Comparison of ENCODE assay signal across 29 mouse cellular contexts in genomic region chr14:26934891-26935290, GRCm38 (mm10). TPM values are rescaled to one million over a fixed set of nuclear protein-coding genes. Genes with fewer than 3 reads are reported as not detected.
DNase-seq lines count a peak whose midpoint lies in the region; ATAC-seq lines count a peak whose summit lies in the region.
"Had no signal": no experiment of that assay in that cellular context is flagged by ENCODE, and none has a peak within 500 bp of the region (broad histone marks: within the 10 kb centered on the region; RNA-seq: fewer than 3 reads in every experiment).

No protein-coding gene starts in this region.

- no peak overlapping the region for H3K27ac ChIP-seq in kidney, embryonic 16.5 days (ENCODE audit: low read length)
- H3K27ac ChIP-seq in forebrain, embryonic 12.5 days, result no peak overlapping the region
- H3K27ac ChIP-seq: embryonic facial prominence, embryonic 12.5 days; embryonic facial prominence, embryonic 15.5 days; forebrain, embryonic 15.5 days; heart, embryonic 15.5 days; hindbrain, embryonic 14.5 days; hindbrain, postnatal 0 days had no signal

- ATAC-seq in kidney, embryonic 16.5 days (ENCODE audit: low FRiP score, low TSS enrichment), result no peak
- ATAC-seq in forebrain, embryonic 12.5 days (ENCODE audit: low FRiP score), result no peak
- ATAC-seq: forebrain, embryonic 15.5 days; hindbrain, postnatal 0 days; Patski had no signal

- H3K4me2 ChIP-seq in kidney, embryonic 16.5 days (replicated peaks; ENCODE audit: low read depth, low read length), result no peak overlapping the region
- H3K4me2 ChIP-seq in forebrain, embryonic 12.5 days, result no peak overlapping the region
- H3K4me2 ChIP-seq: embryonic facial prominence, embryonic 12.5 days; embryonic facial prominence, embryonic 15.5 days; forebrain, embryonic 15.5 days; heart, embryonic 12.5 days; heart, embryonic 15.5 days; hindbrain, embryonic 14.5 days had no signal

- H3K36me3 ChIP-seq in kidney, embryonic 16.5 days (ENCODE audit: insufficient read depth, low read length), result peaks cover 19% of the 10 kb centered on the region; the same call in 1 of the 2 replicates
- H3K36me3 ChIP-seq in forebrain, embryonic 12.5 days (replicated peaks), result peaks cover 27% of the 10 kb centered on the region

- no peak overlapping the region for H3K9ac ChIP-seq in kidney, embryonic 16.5 days (replicated peaks; ENCODE audit: low read length)
- H3K9ac ChIP-seq in forebrain, embryonic 12.5 days, result no peak overlapping the region
- H3K9ac ChIP-seq: embryonic facial prominence, embryonic 12.5 days; embryonic facial prominence, embryonic 15.5 days; forebrain, embryonic 15.5 days; heart, embryonic 12.5 days; heart, embryonic 15.5 days; hindbrain, embryonic 14.5 days had no signal

- H3K4me1 ChIP-seq in kidney, embryonic 16.5 days (ENCODE audit: insufficient read depth, low read length), result no peaks in the 10 kb centered on the region
- H3K4me1 ChIP-seq in forebrain, embryonic 12.5 days, result no peaks in the 10 kb centered on the region
- H3K4me1 ChIP-seq: embryonic facial prominence, embryonic 12.5 days; embryonic facial prominence, embryonic 15.5 days; forebrain, embryonic 15.5 days; heart, embryonic 12.5 days; heart, embryonic 15.5 days had no signal

- H3K27me3 ChIP-seq in kidney, embryonic 16.5 days (ENCODE audit: insufficient read depth, low read length), result no peaks in the 10 kb centered on the region
- no peaks in the 10 kb centered on the region for H3K27me3 ChIP-seq in forebrain, embryonic 12.5 days
- H3K27me3 ChIP-seq: CH12.LX; embryonic facial prominence, embryonic 12.5 days; embryonic facial prominence, embryonic 15.5 days; forebrain, embryonic 15.5 days; heart, embryonic 12.5 days; heart, embryonic 15.5 days; Patski had no signal

- no peaks in the 10 kb centered on the region for H3K9me3 ChIP-seq in kidney, embryonic 16.5 days (ENCODE audit: low read length)
- no peaks in the 10 kb centered on the region for H3K9me3 ChIP-seq in forebrain, embryonic 12.5 days
- H3K9me3 ChIP-seq: embryonic facial prominence, embryonic 12.5 days; embryonic facial prominence, embryonic 15.5 days; forebrain, embryonic 15.5 days; G1E; heart, embryonic 12.5 days; heart, embryonic 15.5 days had no signal

- WGBS in kidney, embryonic 16.5 days, result 89% methylated on average over 3 of the region's 3 CpGs
- WGBS in forebrain, embryonic 12.5 days, result 88% methylated on average over 3 of the region's 3 CpGs

- H3K4me3 ChIP-seq in kidney, embryonic 16.5 days (ENCODE audit: low read length), result no peak overlapping the region
- no peak overlapping the region for H3K4me3 ChIP-seq in forebrain, embryonic 12.5 days (replicated peaks)
- H3K4me3 ChIP-seq: embryonic facial prominence, embryonic 12.5 days; embryonic facial prominence, embryonic 15.5 days; forebrain, embryonic 15.5 days; heart, embryonic 12.5 days; heart, embryonic 15.5 days had no signal

- DNase-seq in kidney, adult 18-20 months, result peak; percentile 13
- peak; percentile 52 to 66 for DNase-seq in kidney, adult 8-10 months
- DNase-seq in kidney, postnatal 10 days, result peak; percentile 29
- DNase-seq in kidney, postnatal 36 days, result peak; percentile 48 to 71
- no peak for DNase-seq in heart, adult 11 months
- DNase-seq: adrenal gland, postnatal 10 days; adrenal gland, postnatal 36 days; B cell, adult 2 months; cerebellum, adult 11 months; cerebellum, adult 2 months; cerebellum, adult 9-11 months; cerebellum, postnatal 25 days; gastrocnemius, postnatal 14 days; heart, adult 18-20 months; heart, postnatal 10 days; heart, postnatal 36 days had no signal

RNA-seq across cellular contexts. Expression of gene Appl1, which starts 36.1 kb away (rescaled TPM):
- polyA plus RNA-seq in kidney, embryonic 16.5 days (2015; fragmentation: Nextera tagmentation; extraction: Ambion mirVana), result 31.3 and 32.1 TPM in 2 replicates
- 52.0 and 54.2 TPM in 2 replicates for polyA plus RNA-seq in forebrain, embryonic 12.5 days (2016; fragmentation: Nextera tagmentation; extraction: Ambion mirVana)

RNA-seq across cellular contexts. Expression of gene Asb14, which starts 40.5 kb away (rescaled TPM):
- polyA plus RNA-seq in kidney, embryonic 16.5 days (2015; fragmentation: Nextera tagmentation; extraction: Ambion mirVana), result 0.14 TPM in 1 of 2 replicates, not detected in the other
- 0.14 and 0.22 TPM in 2 replicates for polyA plus RNA-seq in forebrain, embryonic 12.5 days (2016; fragmentation: Nextera tagmentation; extraction: Ambion mirVana)
- polyA plus RNA-seq: forebrain, embryonic 11.5 days; G1E had no signal

RNA-seq across cellular contexts. Expression of gene Hesx1, which starts 59.3 kb away (rescaled TPM):
- 0.65 and 0.90 TPM in 2 replicates for polyA plus RNA-seq in kidney, embryonic 16.5 days (2015; fragmentation: Nextera tagmentation; extraction: Ambion mirVana)
- polyA plus RNA-seq in forebrain, embryonic 12.5 days (2016; fragmentation: Nextera tagmentation; extraction: Ambion mirVana), result not detected in 2 replicates
- polyA plus RNA-seq: cerebellum, adult 2 months; forebrain, embryonic 15.5 days; G1E; heart, embryonic 15.5 days; Patski had no signal
